Mouse (Mus musculus) spleen, adult 18-20 months (tissue): ENCODE results near the gene Morc4.

Source experiments
- DNase-seq, 2 experiments: peaks; one replicate each; pipeline ENCODE4 v3.0.0; 2022; ENCODE audit warnings: mixed read lengths in 2 of 2

Morc4 gene

GRCm38 (mm10) chrX:139870938-139871791 is at the start of gene Morc4:
Gene Morc4 (minus strand): TSS chrX:139871677.
- peak; percentile 1 to 4 for DNase-seq

- no peak for DNase-seq
Observed at GRCm38 (mm10) chrX:139920572-139920971, 49.1 kb upstream of the Morc4 start.

GRCm38 (mm10) chrX:139891387-139891786 is 19.9 kb upstream of the Morc4 start:
- DNase-seq = no peak

GRCm38 (mm10) chrX:139883221-139883620 is 11.7 kb upstream of the Morc4 start:
- DNase-seq = no peak

GRCm38 (mm10) chrX:139877936-139878335 is 6.5 kb upstream of the Morc4 start:
- no peak for DNase-seq

GRCm38 (mm10) chrX:139877105-139877504 is 5.6 kb upstream of the Morc4 start:
- DNase-seq = no peak

GRCm38 (mm10) chrX:139870300-139870711 is 1.2 kb downstream of the Morc4 start:
- DNase-seq = no peak

GRCm38 (mm10) chrX:139859402-139859801 is 12.1 kb downstream of the Morc4 start:
- DNase-seq = no peak

GRCm38 (mm10) chrX:139854795-139855194 is 16.7 kb downstream of the Morc4 start:
- no peak for DNase-seq

GRCm38 (mm10) chrX:139841091-139841490 is 30.4 kb downstream of the Morc4 start:
- DNase-seq = no peak

- DNase-seq = no peak
Observed at GRCm38 (mm10) chrX:139839057-139839456, 32.4 kb downstream of the Morc4 start.

- peak in 1 of 2 experiments; percentile 22 for DNase-seq
Observed at GRCm38 (mm10) chrX:139832464-139832863, 39.0 kb downstream of the Morc4 start.

GRCm38 (mm10) chrX:139828363-139829092 is 42.9 kb downstream of the Morc4 start:
- no peak for DNase-seq

GRCm38 (mm10) chrX:139826926-139827325 is 44.6 kb downstream of the Morc4 start:
- DNase-seq = no peak

GRCm38 (mm10) chrX:139825402-139825801 is 46.1 kb downstream of the Morc4 start:
- no peak for DNase-seq

- DNase-seq = no peak
Observed at GRCm38 (mm10) chrX:139815201-139815600, 56.3 kb downstream of the Morc4 start.

- no peak for DNase-seq
Observed at GRCm38 (mm10) chrX:139814018-139814635, 57.4 kb downstream of the Morc4 start.

- no peak for DNase-seq
Observed at GRCm38 (mm10) chrX:139813299-139814002, 58.0 kb downstream of the Morc4 start.

GRCm38 (mm10) chrX:139812636-139813298 is 58.7 kb downstream of the Morc4 start:
- DNase-seq = no peak

GRCm38 (mm10) chrX:139808501-139808900 is 63.0 kb downstream of the Morc4 start:
- DNase-seq = no peak

- no peak for DNase-seq
Observed at GRCm38 (mm10) chrX:139808085-139808484, 63.4 kb downstream of the Morc4 start.

- DNase-seq = no peak
Observed at GRCm38 (mm10) chrX:139807391-139807790, 64.1 kb downstream of the Morc4 start.
